Mouse (Mus musculus): ENCODE data around the gene Id1. TPM values are rescaled to one million over a fixed set of nuclear protein-coding genes. Genes with fewer than 3 reads are reported as not detected.
A peak's percentile ranks its signal among the peaks of the same experiment; 100 is the strongest.

Gene Id1
- polyA plus RNA-seq, 1 experiment from 2014 or later: 124 TPM

GRCm38 (mm10) chr2:152726751-152727335, 9.2 kb upstream of the Id1 start:
- Histone ChIP-seq H3K27ac (peak overlapping the region; percentile 83), H3K9me3 (no peaks in the 10 kb centered on the region), H3K4me3 (no peak overlapping the region), H3K36me3 (no peaks in the 10 kb centered on the region), H3K27me3 (ENCODE audit: insufficient read depth, poor library complexity, severe bottlenecking) (peaks cover 10% of the 10 kb centered on the region; the same call in 1 of the 2 replicates), H3K4me1 (peaks cover 65% of the 10 kb centered on the region)
- DNase-seq (ENCODE audit: low spot score): no peak
- WGBS: 60% methylated on average over 6 of the region's 6 CpGs

GRCm38 (mm10) chr2:152727795-152728510, 8.1 kb upstream of the Id1 start:
- Histone ChIP-seq H3K36me3 (no peaks in the 10 kb centered on the region), H3K27ac (peak overlapping the region; percentile 83), H3K4me3 (0 out of 2 replicates have a peak overlapping the region, but pooled peaks have one; percentile 1), H3K4me1 (peaks cover 73% of the 10 kb centered on the region), H3K9me3 (no peaks in the 10 kb centered on the region), H3K27me3 (ENCODE audit: insufficient read depth, poor library complexity, severe bottlenecking) (peaks cover 10% of the 10 kb centered on the region; the same call in 1 of the 2 replicates)
- DNase-seq (ENCODE audit: low spot score): no peak
- WGBS: 81% methylated on average over 14 of the region's 14 CpGs

- 82% methylated on average over 7 of the region's 7 CpGs for WGBS
- Histone ChIP-seq H3K27ac (peak overlapping the region; percentile 83), H3K36me3 (no peaks in the 10 kb centered on the region), H3K4me3 (0 out of 2 replicates have a peak overlapping the region, but pooled peaks have one; percentile 1), H3K27me3 (ENCODE audit: insufficient read depth, poor library complexity, severe bottlenecking) (peaks cover 8% of the 10 kb centered on the region; the same call in 1 of the 2 replicates), H3K4me1 (peaks cover 77% of the 10 kb centered on the region), H3K9me3 (no peaks in the 10 kb centered on the region)
- no peak for DNase-seq (ENCODE audit: low spot score)
Measured at GRCm38 (mm10) chr2:152728594-152728993, 7.5 kb upstream of the Id1 start.

- no peaks in the 10 kb centered on the region for H3K9me3 ChIP-seq
- 39% methylated on average over 8 of the region's 8 CpGs for WGBS
- H3K36me3 ChIP-seq: no peaks in the 10 kb centered on the region
- peak overlapping the region; percentile 83 for H3K27ac ChIP-seq
- H3K27me3 ChIP-seq (ENCODE audit: insufficient read depth, poor library complexity, severe bottlenecking): 0 out of 2 replicates have a peak, but pooled peaks cover 4% of the 10 kb centered on the region
- peaks cover 76% of the 10 kb centered on the region for H3K4me1 ChIP-seq
- no peak overlapping the region for H3K4me3 ChIP-seq
- no peak for DNase-seq (ENCODE audit: low spot score)
Measured at GRCm38 (mm10) chr2:152729013-152729635, 6.9 kb upstream of the Id1 start.

GRCm38 (mm10) chr2:152729636-152730020, 6.4 kb upstream of the Id1 start:
- Histone ChIP-seq H3K36me3 (no peaks in the 10 kb centered on the region), H3K9me3 (no peaks in the 10 kb centered on the region), H3K27me3 (ENCODE audit: insufficient read depth, poor library complexity, severe bottlenecking) (0 out of 2 replicates have a peak, but pooled peaks cover 4% of the 10 kb centered on the region), H3K27ac (peak overlapping the region; percentile 83), H3K4me3 (0 out of 2 replicates have a peak overlapping the region, but pooled peaks have one; percentile 22), H3K4me1 (peaks cover 76% of the 10 kb centered on the region)
- DNase-seq (ENCODE audit: low spot score): no peak
- 25% methylated on average over 7 of the region's 7 CpGs for WGBS

GRCm38 (mm10) chr2:152733201-152733600, 2.9 kb upstream of the Id1 start:
- H3K27me3 ChIP-seq (ENCODE audit: insufficient read depth, poor library complexity, severe bottlenecking): no peaks in the 10 kb centered on the region
- WGBS: 86% methylated on average over 2 of the region's 2 CpGs
- peak overlapping the region; percentile 97 for H3K27ac ChIP-seq
- H3K4me1 ChIP-seq: peaks cover 77% of the 10 kb centered on the region
- peaks cover 7% of the 10 kb centered on the region for H3K36me3 ChIP-seq
- no peak for DNase-seq (ENCODE audit: low spot score)
- no peaks in the 10 kb centered on the region for H3K9me3 ChIP-seq
- no peak overlapping the region for H3K4me3 ChIP-seq

- Histone ChIP-seq H3K27me3 (ENCODE audit: insufficient read depth, poor library complexity, severe bottlenecking) (no peaks in the 10 kb centered on the region), H3K36me3 (peaks cover 8% of the 10 kb centered on the region), H3K27ac (peak overlapping the region; percentile 97), H3K4me3 (peak overlapping the region; percentile 87), H3K4me1 (peaks cover 81% of the 10 kb centered on the region), H3K9me3 (no peaks in the 10 kb centered on the region)
- WGBS: 12% methylated on average over 10 of the region's 10 CpGs
- no peak for DNase-seq (ENCODE audit: low spot score)
Measured at GRCm38 (mm10) chr2:152734501-152734900, 1.6 kb upstream of the Id1 start.

GRCm38 (mm10) chr2:152734984-152735383, 1.1 kb upstream of the Id1 start:
- peaks cover 8% of the 10 kb centered on the region for H3K36me3 ChIP-seq
- peak overlapping the region; percentile 87 for H3K4me3 ChIP-seq
- H3K27ac ChIP-seq: peak overlapping the region; percentile 97
- DNase-seq (ENCODE audit: low spot score): peak; percentile 98
- no peaks in the 10 kb centered on the region for H3K27me3 ChIP-seq (ENCODE audit: insufficient read depth, poor library complexity, severe bottlenecking)
- H3K9me3 ChIP-seq: no peaks in the 10 kb centered on the region
- peaks cover 81% of the 10 kb centered on the region for H3K4me1 ChIP-seq
- under 1% methylated on average over 28 of the region's 28 CpGs for WGBS

- peak; percentile 86 for DNase-seq (ENCODE audit: low spot score)
- Histone ChIP-seq H3K27ac (peak overlapping the region; percentile 97), H3K36me3 (peaks cover 8% of the 10 kb centered on the region), H3K4me1 (peaks cover 84% of the 10 kb centered on the region), H3K9me3 (no peaks in the 10 kb centered on the region), H3K4me3 (peak overlapping the region; percentile 87), H3K27me3 (ENCODE audit: insufficient read depth, poor library complexity, severe bottlenecking) (no peaks in the 10 kb centered on the region)
- under 1% methylated on average over 22 of the region's 22 CpGs for WGBS
Measured at GRCm38 (mm10) chr2:152736748-152737147, 697 bp downstream of the Id1 start.

GRCm38 (mm10) chr2:152737306-152738221, 1.5 kb downstream of the Id1 start:
- H3K27ac ChIP-seq: peak overlapping the region; percentile 97
- no peaks in the 10 kb centered on the region for H3K27me3 ChIP-seq (ENCODE audit: insufficient read depth, poor library complexity, severe bottlenecking)
- peak overlapping the region; percentile 87 for H3K4me3 ChIP-seq
- H3K36me3 ChIP-seq: peaks cover 8% of the 10 kb centered on the region
- 10% methylated on average over 10 of the region's 10 CpGs for WGBS
- peaks cover 84% of the 10 kb centered on the region for H3K4me1 ChIP-seq
- no peak for DNase-seq (ENCODE audit: low spot score)
- no peaks in the 10 kb centered on the region for H3K9me3 ChIP-seq

GRCm38 (mm10) chr2:152738341-152738740, 2.3 kb downstream of the Id1 start:
- WGBS: 55% methylated on average over 2 of the region's 2 CpGs
- Histone ChIP-seq H3K4me3 (peak overlapping the region; percentile 87), H3K4me1 (peaks cover 84% of the 10 kb centered on the region), H3K27me3 (ENCODE audit: insufficient read depth, poor library complexity, severe bottlenecking) (no peaks in the 10 kb centered on the region), H3K36me3 (peaks cover 8% of the 10 kb centered on the region), H3K27ac (peak overlapping the region; percentile 97), H3K9me3 (no peaks in the 10 kb centered on the region)
- no peak for DNase-seq (ENCODE audit: low spot score)
